Mouse (Mus musculus): ENCODE data around the gene Tut1.

The Tut1 gene

GRCm38 (mm10) chr19:8982303-8983149 lies 28.9 kb downstream of the Tut1 start:
- DNase-seq (ENCODE audit: low read depth, low spot score) = no peak

GRCm38 (mm10) chr19:8983150-8983650 lies 29.6 kb downstream of the Tut1 start:
- DNase-seq (ENCODE audit: low read depth, low spot score) = no peak

GRCm38 (mm10) chr19:8984255-8984868 lies 30.7 kb downstream of the Tut1 start:
- DNase-seq (ENCODE audit: low read depth, low spot score) = no peak

- no peak for DNase-seq (ENCODE audit: low read depth, low spot score)
Observed at GRCm38 (mm10) chr19:8985891-8986290, 32.2 kb downstream of the Tut1 start.

GRCm38 (mm10) chr19:8987816-8988215 lies 34.2 kb downstream of the Tut1 start:
- DNase-seq (ENCODE audit: low read depth, low spot score) = no peak

GRCm38 (mm10) chr19:8988346-8989065 lies 34.9 kb downstream of the Tut1 start:
- no peak for DNase-seq (ENCODE audit: low read depth, low spot score)

- DNase-seq (ENCODE audit: low read depth, low spot score) = no peak
Observed at GRCm38 (mm10) chr19:8989066-8989566, 35.5 kb downstream of the Tut1 start, which contains the start of gene Ahnak. Gene Ahnak, plus strand, starts transcription at chr19:8989284.

- no peak for DNase-seq (ENCODE audit: low read depth, low spot score)
Observed at GRCm38 (mm10) chr19:8989567-8990431, 36.2 kb downstream of the Tut1 start.

GRCm38 (mm10) chr19:8990432-8991102 lies 36.9 kb downstream of the Tut1 start:
- DNase-seq (ENCODE audit: low read depth, low spot score) = no peak

- no peak for DNase-seq (ENCODE audit: low read depth, low spot score)
Observed at GRCm38 (mm10) chr19:8991245-8991870, 37.7 kb downstream of the Tut1 start.

GRCm38 (mm10) chr19:8991871-8992735 lies 38.5 kb downstream of the Tut1 start:
- no peak for DNase-seq (ENCODE audit: low read depth, low spot score)

- DNase-seq (ENCODE audit: low read depth, low spot score) = peak; percentile 26
Observed at GRCm38 (mm10) chr19:8992769-8993624, 39.4 kb downstream of the Tut1 start.

GRCm38 (mm10) chr19:8993625-8993912 lies 39.9 kb downstream of the Tut1 start:
- no peak for DNase-seq (ENCODE audit: low read depth, low spot score)

- no peak for DNase-seq (ENCODE audit: low read depth, low spot score)
Observed at GRCm38 (mm10) chr19:8994813-8995607, 41.4 kb downstream of the Tut1 start.

GRCm38 (mm10) chr19:8996601-8997000 lies 43.0 kb downstream of the Tut1 start:
- no peak for DNase-seq (ENCODE audit: low read depth, low spot score)

- DNase-seq (ENCODE audit: low read depth, low spot score) = peak; percentile 70
Observed at GRCm38 (mm10) chr19:8997546-8997945, 43.9 kb downstream of the Tut1 start.

GRCm38 (mm10) chr19:8998546-8998945 lies 44.9 kb downstream of the Tut1 start:
- no peak for DNase-seq (ENCODE audit: low read depth, low spot score)

Measured in telencephalon, adult 2 months (tissue).